Mouse (Mus musculus): ENCODE results near the gene Tmem45a. TPM values are rescaled to one million over a fixed set of nuclear protein-coding genes. Genes with fewer than 3 reads are reported as not detected.

The Tmem45a gene
- polyA plus RNA-seq, 1 experiment from 2014 or later = 9.6 TPM

- H3K27ac ChIP-seq (ENCODE audit: low read depth, low read length) = no peak overlapping the region
- H3K9ac ChIP-seq (ENCODE audit: low read length) = no peak overlapping the region
- H3K36me3 ChIP-seq (ENCODE audit: control insufficient read depth, insufficient read depth, low read length) = no peaks in the 10 kb centered on the region
- H3K27me3 ChIP-seq (ENCODE audit: control insufficient read depth, insufficient read depth, low read length) = no peaks in the 10 kb centered on the region
- no peaks in the 10 kb centered on the region for H3K9me3 ChIP-seq (ENCODE audit: control insufficient read depth, low read length)
- ATAC-seq (ENCODE audit: insufficient read depth, low FRiP score, low TSS enrichment) (no peak), DNase-seq (ENCODE audit: low spot score) (no peak)
- no peaks in the 10 kb centered on the region for H3K4me1 ChIP-seq (ENCODE audit: control insufficient read depth, insufficient read depth, low read length)
- H3K4me2 ChIP-seq (ENCODE audit: low read depth) = no peak overlapping the region
- WGBS = 97% methylated on average over 6 of the region's 6 CpGs
- H3K4me3 ChIP-seq (ENCODE audit: low read depth, low read length) = no peak overlapping the region
These were observed 1.2 kb downstream of the Tmem45a start for GRCm38 (mm10) chr16:56884811-56885210.

GRCm38 (mm10) chr16:56873410-56873809, 12.6 kb downstream of the Tmem45a start:
- H3K27me3 ChIP-seq (ENCODE audit: control insufficient read depth, insufficient read depth, low read length) = no peaks in the 10 kb centered on the region
- ATAC-seq (ENCODE audit: insufficient read depth, low FRiP score, low TSS enrichment) (no peak), DNase-seq (ENCODE audit: low spot score) (no peak)
- WGBS = 58% methylated on average over 2 of the region's 2 CpGs
- no peak overlapping the region for H3K4me2 ChIP-seq (ENCODE audit: low read depth)
- H3K27ac ChIP-seq (ENCODE audit: low read depth, low read length) = no peak overlapping the region
- H3K9me3 ChIP-seq (ENCODE audit: control insufficient read depth, low read length) = no peaks in the 10 kb centered on the region
- no peaks in the 10 kb centered on the region for H3K36me3 ChIP-seq (ENCODE audit: control insufficient read depth, insufficient read depth, low read length)
- H3K4me3 ChIP-seq (ENCODE audit: low read depth, low read length) = no peak overlapping the region
- no peak overlapping the region for H3K9ac ChIP-seq (ENCODE audit: low read length)
- H3K4me1 ChIP-seq (ENCODE audit: control insufficient read depth, insufficient read depth, low read length) = no peaks in the 10 kb centered on the region

GRCm38 (mm10) chr16:56870458-56870857, 15.5 kb downstream of the Tmem45a start:
- WGBS = 81% methylated on average over 3 of the region's 3 CpGs
- Histone ChIP-seq H3K4me2 (ENCODE audit: low read depth) (no peak overlapping the region), H3K27ac (ENCODE audit: low read depth, low read length) (no peak overlapping the region), H3K4me1 (ENCODE audit: control insufficient read depth, insufficient read depth, low read length) (no peaks in the 10 kb centered on the region), H3K36me3 (ENCODE audit: control insufficient read depth, insufficient read depth, low read length) (no peaks in the 10 kb centered on the region), H3K4me3 (ENCODE audit: low read depth, low read length) (no peak overlapping the region), H3K9ac (ENCODE audit: low read length) (no peak overlapping the region), H3K27me3 (ENCODE audit: control insufficient read depth, insufficient read depth, low read length) (no peaks in the 10 kb centered on the region), H3K9me3 (ENCODE audit: control insufficient read depth, low read length) (no peaks in the 10 kb centered on the region)
- ATAC-seq (ENCODE audit: insufficient read depth, low FRiP score, low TSS enrichment) (no peak), DNase-seq (ENCODE audit: low spot score) (no peak)

- Histone ChIP-seq H3K4me1 (ENCODE audit: control insufficient read depth, insufficient read depth, low read length) (no peaks in the 10 kb centered on the region), H3K9me3 (ENCODE audit: control insufficient read depth, low read length) (no peaks in the 10 kb centered on the region), H3K9ac (ENCODE audit: low read length) (no peak overlapping the region), H3K27me3 (ENCODE audit: control insufficient read depth, insufficient read depth, low read length) (no peaks in the 10 kb centered on the region), H3K36me3 (ENCODE audit: control insufficient read depth, insufficient read depth, low read length) (no peaks in the 10 kb centered on the region), H3K4me2 (ENCODE audit: low read depth) (no peak overlapping the region), H3K27ac (ENCODE audit: low read depth, low read length) (no peak overlapping the region), H3K4me3 (ENCODE audit: low read depth, low read length) (no peak overlapping the region)
- DNase-seq (ENCODE audit: low spot score) (no peak), ATAC-seq (ENCODE audit: insufficient read depth, low FRiP score, low TSS enrichment) (no peak)
- 85% methylated on average over 5 of the region's 5 CpGs for WGBS
These were observed 17.6 kb downstream of the Tmem45a start for GRCm38 (mm10) chr16:56868361-56868760.

GRCm38 (mm10) chr16:56867591-56867990, 18.4 kb downstream of the Tmem45a start:
- Histone ChIP-seq H3K27me3 (ENCODE audit: control insufficient read depth, insufficient read depth, low read length) (no peaks in the 10 kb centered on the region), H3K27ac (ENCODE audit: low read depth, low read length) (no peak overlapping the region), H3K4me3 (ENCODE audit: low read depth, low read length) (no peak overlapping the region), H3K9ac (ENCODE audit: low read length) (no peak overlapping the region), H3K4me1 (ENCODE audit: control insufficient read depth, insufficient read depth, low read length) (no peaks in the 10 kb centered on the region), H3K9me3 (ENCODE audit: control insufficient read depth, low read length) (no peaks in the 10 kb centered on the region), H3K4me2 (ENCODE audit: low read depth) (no peak overlapping the region), H3K36me3 (ENCODE audit: control insufficient read depth, insufficient read depth, low read length) (no peaks in the 10 kb centered on the region)
- DNase-seq (ENCODE audit: low spot score) (no peak), ATAC-seq (ENCODE audit: insufficient read depth, low FRiP score, low TSS enrichment) (no peak)
- WGBS = 77% methylated on average over 4 of the region's 4 CpGs

- no peak for ATAC-seq (ENCODE audit: insufficient read depth, low FRiP score, low TSS enrichment)
- WGBS = 67% methylated on average over 10 of the region's 10 CpGs
- no peaks in the 10 kb centered on the region for H3K9me3 ChIP-seq (ENCODE audit: control insufficient read depth, low read length)
These were observed 33.0 kb downstream of the Tmem45a start for GRCm38 (mm10) chr16:56852841-56853587.

GRCm38 (mm10) chr16:56842988-56843387, 43.0 kb downstream of the Tmem45a start:
- no peak overlapping the region for H3K4me3 ChIP-seq (ENCODE audit: low read depth, low read length)
- no peak overlapping the region for H3K4me2 ChIP-seq (ENCODE audit: low read depth)

More at GRCm38 (mm10) chr16:56852841-56853587, 33.0 kb downstream of the Tmem45a start:
- no peak overlapping the region for H3K4me2 ChIP-seq (ENCODE audit: low read depth)
- H3K9ac ChIP-seq (ENCODE audit: low read length) = no peak overlapping the region
- H3K4me1 ChIP-seq (ENCODE audit: control insufficient read depth, insufficient read depth, low read length) = no peaks in the 10 kb centered on the region
- no peak for DNase-seq (ENCODE audit: low spot score)
- no peaks in the 10 kb centered on the region for H3K27me3 ChIP-seq (ENCODE audit: control insufficient read depth, insufficient read depth, low read length)
- no peak overlapping the region for H3K4me3 ChIP-seq (ENCODE audit: low read depth, low read length)
- no peaks in the 10 kb centered on the region for H3K36me3 ChIP-seq (ENCODE audit: control insufficient read depth, insufficient read depth, low read length)
- H3K27ac ChIP-seq (ENCODE audit: low read depth, low read length) = no peak overlapping the region

GRCm38 (mm10) chr16:56833312-56833711, 52.7 kb downstream of the Tmem45a start:
- no peaks in the 10 kb centered on the region for H3K4me1 ChIP-seq (ENCODE audit: control insufficient read depth, insufficient read depth, low read length)
- no peak overlapping the region for H3K4me3 ChIP-seq (ENCODE audit: low read depth, low read length)
- no peak overlapping the region for H3K9ac ChIP-seq (ENCODE audit: low read length)
- no peak overlapping the region for H3K4me2 ChIP-seq (ENCODE audit: low read depth)
- no peak for ATAC-seq (ENCODE audit: insufficient read depth, low FRiP score, low TSS enrichment)
- H3K36me3 ChIP-seq (ENCODE audit: control insufficient read depth, insufficient read depth, low read length) = no peaks in the 10 kb centered on the region
- H3K9me3 ChIP-seq (ENCODE audit: control insufficient read depth, low read length) = no peaks in the 10 kb centered on the region
- WGBS = 91% methylated on average over 1 of the region's 1 CpGs
- H3K27me3 ChIP-seq (ENCODE audit: control insufficient read depth, insufficient read depth, low read length) = no peaks in the 10 kb centered on the region
- no peak for DNase-seq (ENCODE audit: low spot score)
- no peak overlapping the region for H3K27ac ChIP-seq (ENCODE audit: low read depth, low read length)

More at GRCm38 (mm10) chr16:56842988-56843387, 43.0 kb downstream of the Tmem45a start:
- DNase-seq (ENCODE audit: low spot score) (no peak), ATAC-seq (ENCODE audit: insufficient read depth, low FRiP score, low TSS enrichment) (no peak)
- Histone ChIP-seq H3K27me3 (ENCODE audit: control insufficient read depth, insufficient read depth, low read length) (no peaks in the 10 kb centered on the region), H3K9ac (ENCODE audit: low read length) (no peak overlapping the region), H3K4me1 (ENCODE audit: control insufficient read depth, insufficient read depth, low read length) (no peaks in the 10 kb centered on the region), H3K36me3 (ENCODE audit: control insufficient read depth, insufficient read depth, low read length) (no peaks in the 10 kb centered on the region), H3K9me3 (ENCODE audit: control insufficient read depth, low read length) (no peaks in the 10 kb centered on the region), H3K27ac (ENCODE audit: low read depth, low read length) (no peak overlapping the region)
- 85% methylated on average over 5 of the region's 5 CpGs for WGBS

- Histone ChIP-seq H3K27ac (ENCODE audit: low read depth, low read length) (no peak overlapping the region), H3K4me3 (ENCODE audit: low read depth, low read length) (no peak overlapping the region), H3K9ac (ENCODE audit: low read length) (no peak overlapping the region), H3K4me2 (ENCODE audit: low read depth) (no peak overlapping the region), H3K9me3 (ENCODE audit: control insufficient read depth, low read length) (no peaks in the 10 kb centered on the region), H3K36me3 (ENCODE audit: control insufficient read depth, insufficient read depth, low read length) (no peaks in the 10 kb centered on the region), H3K4me1 (ENCODE audit: control insufficient read depth, insufficient read depth, low read length) (no peaks in the 10 kb centered on the region), H3K27me3 (ENCODE audit: control insufficient read depth, insufficient read depth, low read length) (no peaks in the 10 kb centered on the region)
- ATAC-seq (ENCODE audit: insufficient read depth, low FRiP score, low TSS enrichment) (no peak), DNase-seq (ENCODE audit: low spot score) (no peak)
- 94% methylated on average over 2 of the region's 2 CpGs for WGBS
These were observed 54.0 kb downstream of the Tmem45a start for GRCm38 (mm10) chr16:56831986-56832385.
